Mouse (Mus musculus): ENCODE measurements around the gene Oip5. TPM values are rescaled to one million over a fixed set of nuclear protein-coding genes. Genes with fewer than 3 reads are reported as not detected.
"Not testable (repeated sequence)": the region's sequence is repeated elsewhere in the genome, so short reads cannot be mapped to it uniquely, and the experiment has no call there.

Oip5 gene
- polyA plus RNA-seq, 1 experiment = 53.0 TPM

DNA sequence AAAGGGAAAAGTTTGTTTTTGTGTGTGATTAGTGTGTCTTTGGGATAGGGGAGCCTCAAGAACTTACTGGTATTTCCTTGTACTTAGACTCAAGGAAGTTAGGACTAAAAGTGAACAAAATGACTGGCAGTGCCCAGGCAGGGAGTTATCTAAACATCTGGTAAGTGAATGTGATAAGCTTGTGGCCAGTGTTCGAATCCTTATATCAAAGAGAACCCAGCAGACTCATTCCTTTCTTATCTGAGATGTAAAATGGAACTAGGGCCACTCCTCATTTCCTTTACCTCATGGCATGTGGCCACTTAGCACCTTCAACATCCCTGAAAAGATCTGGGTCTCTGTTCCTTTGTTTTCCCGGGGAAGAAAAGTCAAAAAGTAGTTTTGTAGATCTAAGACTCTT, 14.4 kb downstream of the Oip5 start:
- Histone ChIP-seq H3K27ac (ENCODE audit: insufficient read depth, low read length) (no peak overlapping the region), H3K9ac (ENCODE audit: low read depth, poor library complexity, severe bottlenecking) (no peak overlapping the region), H3K36me3 (ENCODE audit: control insufficient read depth, insufficient read depth, low read length, poor library complexity, severe bottlenecking) (peaks cover 36% of the 10 kb centered on the region), H3K4me1 (ENCODE audit: control insufficient read depth, insufficient read depth, low read length) (no peaks in the 10 kb centered on the region), H3K27me3 (ENCODE audit: control insufficient read depth, insufficient read depth, low read length, poor library complexity, severe bottlenecking) (no peaks in the 10 kb centered on the region), H3K9me3 (replicated peaks; ENCODE audit: control insufficient read depth, insufficient read depth, low read length, poor library complexity, severe bottlenecking) (no peaks in the 10 kb centered on the region), H3K4me3 (ENCODE audit: low read depth, low read length) (no peak overlapping the region)
- TF ChIP-seq CTCF (IDR thresholded peaks at IDR 0.05; ENCODE audit: low read depth, low read length) (no peak), EP300 (IDR thresholded peaks at IDR 0.05; ENCODE audit: insufficient read depth, low read depth, low read length) (no peak), POLR2A (IDR thresholded peaks at IDR 0.05; ENCODE audit: insufficient read depth, low read length) (no peak)

GRCm38 (mm10) chr2:119602488-119602887, 15.8 kb downstream of the Oip5 start:
- TF ChIP-seq EP300 (IDR thresholded peaks at IDR 0.05; ENCODE audit: insufficient read depth, low read depth, low read length) (no peak), CTCF (IDR thresholded peaks at IDR 0.05; ENCODE audit: low read depth, low read length) (no peak), POLR2A (IDR thresholded peaks at IDR 0.05; ENCODE audit: insufficient read depth, low read length) (no peak)
- H3K27ac ChIP-seq (ENCODE audit: insufficient read depth, low read length) = no peak overlapping the region
- no peaks in the 10 kb centered on the region for H3K4me1 ChIP-seq (ENCODE audit: control insufficient read depth, insufficient read depth, low read length)
- no peaks in the 10 kb centered on the region for H3K27me3 ChIP-seq (ENCODE audit: control insufficient read depth, insufficient read depth, low read length, poor library complexity, severe bottlenecking)
- H3K4me3 ChIP-seq (ENCODE audit: low read depth, low read length) = no peak overlapping the region
- no peak overlapping the region for H3K9ac ChIP-seq (ENCODE audit: low read depth, poor library complexity, severe bottlenecking)
- peaks cover 36% of the 10 kb centered on the region for H3K36me3 ChIP-seq (ENCODE audit: control insufficient read depth, insufficient read depth, low read length, poor library complexity, severe bottlenecking)
- no peaks in the 10 kb centered on the region for H3K9me3 ChIP-seq (replicated peaks; ENCODE audit: control insufficient read depth, insufficient read depth, low read length, poor library complexity, severe bottlenecking)

GRCm38 (mm10) chr2:119601575-119601974, 16.7 kb downstream of the Oip5 start:
- H3K4me1 ChIP-seq (ENCODE audit: control insufficient read depth, insufficient read depth, low read length); H3K9ac ChIP-seq (ENCODE audit: low read depth, poor library complexity, severe bottlenecking); H3K4me3 ChIP-seq (ENCODE audit: low read depth, low read length); H3K27ac ChIP-seq (ENCODE audit: insufficient read depth, low read length); H3K27me3 ChIP-seq (ENCODE audit: control insufficient read depth, insufficient read depth, low read length, poor library complexity, severe bottlenecking); H3K9me3 ChIP-seq (replicated peaks; ENCODE audit: control insufficient read depth, insufficient read depth, low read length, poor library complexity, severe bottlenecking): not testable (repeated sequence)
- H3K36me3 ChIP-seq (ENCODE audit: control insufficient read depth, insufficient read depth, low read length, poor library complexity, severe bottlenecking) = peaks cover 44% of the 10 kb centered on the region

GRCm38 (mm10) chr2:119601027-119601426, 17.2 kb downstream of the Oip5 start:
- TF ChIP-seq CTCF (IDR thresholded peaks at IDR 0.05; ENCODE audit: low read depth, low read length) (no peak), POLR2A (IDR thresholded peaks at IDR 0.05; ENCODE audit: insufficient read depth, low read length) (no peak), EP300 (IDR thresholded peaks at IDR 0.05; ENCODE audit: insufficient read depth, low read depth, low read length) (no peak)
- H3K9ac ChIP-seq (ENCODE audit: low read depth, poor library complexity, severe bottlenecking) = no peak overlapping the region
- H3K36me3 ChIP-seq (ENCODE audit: control insufficient read depth, insufficient read depth, low read length, poor library complexity, severe bottlenecking) = peaks cover 49% of the 10 kb centered on the region

DNA sequence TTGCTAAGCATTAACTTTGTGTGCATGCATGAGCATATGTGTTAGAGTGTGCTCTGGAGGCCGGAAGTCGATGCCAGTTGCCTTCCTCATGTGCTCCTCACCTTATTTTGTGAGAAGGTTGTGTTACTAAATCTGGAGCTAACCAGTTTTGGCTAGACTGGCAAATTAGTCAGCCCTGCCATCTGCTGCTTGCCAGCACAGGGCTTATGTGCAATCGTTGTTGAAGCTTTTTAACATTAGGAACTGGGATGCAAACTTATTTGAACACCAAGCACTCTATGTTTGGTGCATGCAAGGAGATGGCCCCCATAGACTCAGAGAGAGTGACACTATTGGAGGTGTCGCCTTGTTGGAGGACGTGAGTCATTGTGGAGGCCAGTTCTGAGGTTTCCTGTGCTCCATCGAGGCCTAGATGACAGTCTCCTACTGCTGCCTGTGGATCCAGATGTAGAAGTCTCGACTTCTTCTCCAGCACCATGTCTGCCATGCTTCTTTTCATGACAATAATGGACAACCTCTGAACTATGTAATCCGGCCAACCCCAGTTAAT, 21.4 kb downstream of the Oip5 start:
- no peak for TF ChIP-seq CTCF (IDR thresholded peaks at IDR 0.05; ENCODE audit: low read depth, low read length)
- no peak for TF ChIP-seq POLR2A (IDR thresholded peaks at IDR 0.05; ENCODE audit: insufficient read depth, low read length)
- TF ChIP-seq EP300 (IDR thresholded peaks at IDR 0.05; ENCODE audit: insufficient read depth, low read depth, low read length) = no peak
- Histone ChIP-seq H3K27me3 (ENCODE audit: control insufficient read depth, insufficient read depth, low read length, poor library complexity, severe bottlenecking) (no peaks in the 10 kb centered on the region), H3K4me3 (ENCODE audit: low read depth, low read length) (no peak overlapping the region), H3K36me3 (ENCODE audit: control insufficient read depth, insufficient read depth, low read length, poor library complexity, severe bottlenecking) (peaks cover 38% of the 10 kb centered on the region), H3K4me1 (ENCODE audit: control insufficient read depth, insufficient read depth, low read length) (no peaks in the 10 kb centered on the region), H3K9me3 (replicated peaks; ENCODE audit: control insufficient read depth, insufficient read depth, low read length, poor library complexity, severe bottlenecking) (no peaks in the 10 kb centered on the region), H3K9ac (ENCODE audit: low read depth, poor library complexity, severe bottlenecking) (no peak overlapping the region), H3K27ac (ENCODE audit: insufficient read depth, low read length) (no peak overlapping the region)

More at GRCm38 (mm10) chr2:119601027-119601426, 17.2 kb downstream of the Oip5 start:
- Histone ChIP-seq H3K4me1 (ENCODE audit: control insufficient read depth, insufficient read depth, low read length) (no peaks in the 10 kb centered on the region), H3K4me3 (ENCODE audit: low read depth, low read length) (no peak overlapping the region), H3K27me3 (ENCODE audit: control insufficient read depth, insufficient read depth, low read length, poor library complexity, severe bottlenecking) (no peaks in the 10 kb centered on the region), H3K27ac (ENCODE audit: insufficient read depth, low read length) (no peak overlapping the region), H3K9me3 (replicated peaks; ENCODE audit: control insufficient read depth, insufficient read depth, low read length, poor library complexity, severe bottlenecking) (no peaks in the 10 kb centered on the region)

GRCm38 (mm10) chr2:119595308-119595707, 23.0 kb downstream of the Oip5 start:
- no peak for TF ChIP-seq POLR2A (IDR thresholded peaks at IDR 0.05; ENCODE audit: insufficient read depth, low read length)
- no peak for TF ChIP-seq CTCF (IDR thresholded peaks at IDR 0.05; ENCODE audit: low read depth, low read length)
- no peak for TF ChIP-seq EP300 (IDR thresholded peaks at IDR 0.05; ENCODE audit: insufficient read depth, low read depth, low read length)
- H3K36me3 ChIP-seq (ENCODE audit: control insufficient read depth, insufficient read depth, low read length, poor library complexity, severe bottlenecking) = peaks cover 32% of the 10 kb centered on the region
- H3K4me3 ChIP-seq (ENCODE audit: low read depth, low read length) = no peak overlapping the region
- no peaks in the 10 kb centered on the region for H3K27me3 ChIP-seq (ENCODE audit: control insufficient read depth, insufficient read depth, low read length, poor library complexity, severe bottlenecking)
- H3K9ac ChIP-seq (ENCODE audit: low read depth, poor library complexity, severe bottlenecking) = peak overlapping the region; percentile 93
- no peak overlapping the region for H3K27ac ChIP-seq (ENCODE audit: insufficient read depth, low read length)
- H3K9me3 ChIP-seq (replicated peaks; ENCODE audit: control insufficient read depth, insufficient read depth, low read length, poor library complexity, severe bottlenecking) = no peaks in the 10 kb centered on the region
- no peaks in the 10 kb centered on the region for H3K4me1 ChIP-seq (ENCODE audit: control insufficient read depth, insufficient read depth, low read length)
